In genomic region chr15:31976461-31976860, GRCm38 (mm10) we compare ENCODE assay signal across 18 mouse cellular contexts.
A peak's percentile ranks its signal among the peaks of the same experiment; 100 is the strongest.
DNase-seq lines count a peak whose midpoint lies in the region; ATAC-seq and TF ChIP-seq lines count a peak whose summit lies in the region.
"Had no signal": no experiment of that assay in that cellular context is flagged by ENCODE, and none has a peak within 500 bp of the region (broad histone marks: within the 10 kb centered on the region; RNA-seq: fewer than 3 reads in every experiment).

No protein-coding gene starts in this region.

- peak; percentile 9 for DNase-seq in gastrocnemius, postnatal 14 days
- no peak for DNase-seq in gastrocnemius, postnatal 36 days
- peak; percentile 31 for DNase-seq in lung, embryonic 14.5 days
- no peak for DNase-seq in lung, adult 18-20 months
- DNase-seq in NIH3T3 (ENCODE audit: low read depth): peak; percentile 5
- no peak for DNase-seq in cerebellum, postnatal 25 days
- DNase-seq: adrenal gland, adult 2 months; adrenal gland, postnatal 25 days; forebrain, postnatal 0 days; gastrocnemius, postnatal 25 days; heart, adult 11 months had no signal

- ATAC-seq in lung, embryonic 14.5 days (ENCODE audit: insufficient read depth): no peak
- 0 out of 2 replicates have a peak, but pooled peaks have one; percentile 41 for ATAC-seq in embryonic facial prominence, embryonic 12.5 days (ENCODE audit: insufficient number of reproducible peaks, insufficient read depth, low FRiP score, low TSS enrichment)
- no peak for ATAC-seq in cerebellum, adult (ENCODE audit: insufficient number of reproducible peaks, low FRiP score, low TSS enrichment)
- ATAC-seq: forebrain, embryonic 13.5 days; forebrain, postnatal 0 days; intestine, embryonic 16.5 days had no signal

- no peak overlapping the region for H3K27ac ChIP-seq in lung, embryonic 14.5 days (ENCODE audit: low read depth)
- H3K27ac ChIP-seq in embryonic facial prominence, embryonic 12.5 days: no peak overlapping the region
- H3K27ac ChIP-seq: forebrain, embryonic 13.5 days; heart, embryonic 13.5 days; hindbrain, embryonic 15.5 days had no signal

- H3K36me3 ChIP-seq in lung, embryonic 14.5 days (ENCODE audit: insufficient read depth): no peaks in the 10 kb centered on the region
- H3K36me3 ChIP-seq in embryonic facial prominence, embryonic 12.5 days: no peaks in the 10 kb centered on the region
- H3K36me3 ChIP-seq: heart, embryonic 13.5 days; hindbrain, embryonic 15.5 days had no signal

- H3K4me1 ChIP-seq in lung, embryonic 14.5 days (ENCODE audit: insufficient read depth): peaks cover 4% of the 10 kb centered on the region; the same call in 1 of the 2 replicates
- peaks cover 8% of the 10 kb centered on the region; the same call in 1 of the 2 replicates for H3K4me1 ChIP-seq in embryonic facial prominence, embryonic 12.5 days
- H3K4me1 ChIP-seq: forebrain, embryonic 13.5 days; heart, embryonic 13.5 days; hindbrain, embryonic 15.5 days had no signal

- no peaks in the 10 kb centered on the region for H3K9me3 ChIP-seq in lung, embryonic 14.5 days (ENCODE audit: low read depth, low read length)
- no peaks in the 10 kb centered on the region for H3K9me3 ChIP-seq in embryonic facial prominence, embryonic 12.5 days
- H3K9me3 ChIP-seq: forebrain, embryonic 13.5 days; heart, embryonic 13.5 days; hindbrain, embryonic 15.5 days had no signal

- 33% methylated on average over 4 of the region's 4 CpGs for WGBS in lung, embryonic 14.5 days
- WGBS in embryonic facial prominence, embryonic 12.5 days: 27% methylated on average over 4 of the region's 4 CpGs

- H3K4me2 ChIP-seq in lung, embryonic 14.5 days: no peak overlapping the region
- no peak overlapping the region for H3K4me2 ChIP-seq in embryonic facial prominence, embryonic 12.5 days (replicated peaks)
- H3K4me2 ChIP-seq: forebrain, embryonic 13.5 days; heart, embryonic 13.5 days; hindbrain, embryonic 15.5 days had no signal

- no peak overlapping the region for H3K9ac ChIP-seq in lung, embryonic 14.5 days
- H3K9ac ChIP-seq in embryonic facial prominence, embryonic 12.5 days: no peak overlapping the region
- H3K9ac ChIP-seq: forebrain, embryonic 13.5 days; forebrain, postnatal 0 days; heart, embryonic 13.5 days; hindbrain, embryonic 15.5 days had no signal

- no peak for TF ChIP-seq CTCF in lung, embryonic 14.5 days (IDR thresholded peaks at IDR 0.05; ENCODE audit: low read depth)

- no peaks in the 10 kb centered on the region for H3K27me3 ChIP-seq in lung, embryonic 14.5 days (ENCODE audit: insufficient read depth, low read length)
- no peaks in the 10 kb centered on the region for H3K27me3 ChIP-seq in embryonic facial prominence, embryonic 12.5 days
- H3K27me3 ChIP-seq: CH12.LX; forebrain, embryonic 13.5 days; heart, embryonic 13.5 days; hindbrain, embryonic 15.5 days had no signal

- H3K4me3 ChIP-seq in lung, embryonic 14.5 days (ENCODE audit: low read depth, low read length): no peak overlapping the region
- no peak overlapping the region for H3K4me3 ChIP-seq in embryonic facial prominence, embryonic 12.5 days
- H3K4me3 ChIP-seq: forebrain, embryonic 13.5 days; heart, embryonic 13.5 days; hindbrain, embryonic 15.5 days had no signal

- intact Hi-C loops in gastrocnemius, postnatal 14 days (cut with DNase I; ENCODE audit: low total_unique reads): no loop called here
- intact Hi-C loops in gastrocnemius, postnatal 36 days (cut with DNase I): no loop called here

Comparison
In these comparisons a context has a peak if more than half of its experiments do, and no peak if none do; other contexts are left out.
1. DNase-seq: peak in gastrocnemius, postnatal 14 days (single experiment), lung, embryonic 14.5 days (single experiment) and NIH3T3 (single experiment); none in gastrocnemius, postnatal 36 days (0 of 2), lung, adult 18-20 months (0 of 2) and cerebellum, postnatal 25 days (0 of 2).